ENCODE assay signal across 15 mouse cellular contexts in genomic region chr4:136746516-136746915, GRCm38 (mm10).
"Had no signal": no experiment of that assay in that cellular context is flagged by ENCODE, and none has a peak within 500 bp of the region (broad histone marks: within the 10 kb centered on the region; RNA-seq: fewer than 3 reads in every experiment).

No protein-coding gene starts in this region.

- H3K4me2 ChIP-seq: intestine, embryonic 15.5 days; kidney, embryonic 15.5 days; liver, embryonic 13.5 days; neural tube, embryonic 13.5 days had no signal

- ATAC-seq: intestine, embryonic 15.5 days had no signal

- H3K9ac ChIP-seq: intestine, embryonic 15.5 days; kidney, embryonic 15.5 days; liver, embryonic 13.5 days; neural tube, embryonic 13.5 days had no signal

- H3K4me3 ChIP-seq: intestine, embryonic 15.5 days; kidney, embryonic 15.5 days; left cerebral cortex, adult 2 months; liver, embryonic 13.5 days; myocyte; neural tube, embryonic 13.5 days had no signal

- H3K27me3 ChIP-seq: intestine, embryonic 15.5 days; liver, embryonic 13.5 days; neural tube, embryonic 13.5 days had no signal

- H3K36me3 ChIP-seq: intestine, embryonic 15.5 days; kidney, embryonic 15.5 days; liver, embryonic 13.5 days; neural tube, embryonic 13.5 days had no signal

- DNase-seq: kidney, adult 11 months; kidney, adult 8-10 months; kidney, postnatal 10 days; kidney, postnatal 36 days; layer of hippocampus, postnatal 36 days; liver, embryonic 13.5 days; lung, adult 2 months; lung, postnatal 14 days; lung, postnatal 4 days; thymus, postnatal 25 days had no signal

- H3K27ac ChIP-seq: intestine, embryonic 15.5 days; kidney, embryonic 15.5 days; left cerebral cortex, adult 2 months; liver, embryonic 13.5 days; neural tube, embryonic 13.5 days had no signal

- H3K9me3 ChIP-seq: intestine, embryonic 15.5 days; kidney, embryonic 15.5 days; liver, embryonic 13.5 days; neural tube, embryonic 13.5 days had no signal
